Mouse (Mus musculus) heart, embryonic 13.5 days (tissue): Measurements from ENCODE around the gene Ptger3. TPM values are rescaled to one million over a fixed set of nuclear protein-coding genes. Genes with fewer than 3 reads are reported as not detected.

ENCODE experiments used
- ATAC-seq: fragments of 200-750 bp; cut with Nextera tagmentation; 2 replicates; pipeline ENCODE4 v1.8.0; 2017; ENCODE audit warnings: moderate TSS enrichment; ENCODE audit not compliant: insufficient number of reproducible peaks, low FRiP score, low TSS enrichment; ENCODE audit errors: extremely low read depth
- H3K27ac ChIP-seq: fragments of 300-500 bp; sonication (generic); replicated peaks from 2 replicates; pipeline ENCODE4 v1.5.1; 2015; ENCODE audit warnings: moderate library complexity, mild to moderate bottlenecking, inconsistent platforms
- H3K27me3 ChIP-seq: fragments of 300-500 bp; sonication (generic); replicated peaks from 2 replicates; pipeline ENCODE4 v1.6.1; 2015; ENCODE audit warnings: mild to moderate bottlenecking, inconsistent platforms
- H3K36me3 ChIP-seq: fragments of 300-500 bp; sonication (generic); 2 replicates; pipeline ENCODE4 v1.6.1; 2015; ENCODE audit warnings: mild to moderate bottlenecking, inconsistent platforms
- H3K4me1 ChIP-seq: fragments of 300-500 bp; sonication (generic); 2 replicates; pipeline ENCODE4 v1.6.1; 2015; ENCODE audit warnings: inconsistent platforms
- H3K4me2 ChIP-seq: fragments of 300-500 bp; sonication (generic); 2 replicates; pipeline ENCODE4 v1.6.1; 2015; ENCODE audit warnings: inconsistent platforms, mild to moderate bottlenecking, moderate library complexity
- H3K4me3 ChIP-seq: fragments of 300-500 bp; sonication (generic); 2 replicates; pipeline ENCODE4 v1.5.1; 2015; ENCODE audit warnings: moderate library complexity, mild to moderate bottlenecking, inconsistent platforms
- H3K9ac ChIP-seq: fragments of 300-500 bp; sonication (generic); 2 replicates; pipeline ENCODE4 v1.6.1; 2015; ENCODE audit warnings: inconsistent platforms, mild to moderate bottlenecking, moderate library complexity
- H3K9me3 ChIP-seq: fragments of 300-500 bp; sonication (generic); 2 replicates; pipeline ENCODE4 v1.6.1; 2016; ENCODE audit warnings: inconsistent platforms
- whole genome bisulfite sequencing: fragments of 180-500 bp; shearing (Covaris S2); methylation state at CpG from one replicate; pipeline ENCODE4 v1.1.7; 2015; ENCODE audit warnings: mixed read lengths; 5-methylcytosine and 5-hydroxymethylcytosine counted together
- polyA plus RNA-seq: library from polyadenylated mRNA; unstranded; fragments of >200 nt; fragmentation: Nextera tagmentation; extraction: Ambion mirVana; gene quantifications from 2 replicates; pipeline ENCODE4 v1.2.1, GENCODE M21; 2015

The Ptger3 gene
- 2.2 and 3.3 TPM in 2 replicates for polyA plus RNA-seq

DNA sequence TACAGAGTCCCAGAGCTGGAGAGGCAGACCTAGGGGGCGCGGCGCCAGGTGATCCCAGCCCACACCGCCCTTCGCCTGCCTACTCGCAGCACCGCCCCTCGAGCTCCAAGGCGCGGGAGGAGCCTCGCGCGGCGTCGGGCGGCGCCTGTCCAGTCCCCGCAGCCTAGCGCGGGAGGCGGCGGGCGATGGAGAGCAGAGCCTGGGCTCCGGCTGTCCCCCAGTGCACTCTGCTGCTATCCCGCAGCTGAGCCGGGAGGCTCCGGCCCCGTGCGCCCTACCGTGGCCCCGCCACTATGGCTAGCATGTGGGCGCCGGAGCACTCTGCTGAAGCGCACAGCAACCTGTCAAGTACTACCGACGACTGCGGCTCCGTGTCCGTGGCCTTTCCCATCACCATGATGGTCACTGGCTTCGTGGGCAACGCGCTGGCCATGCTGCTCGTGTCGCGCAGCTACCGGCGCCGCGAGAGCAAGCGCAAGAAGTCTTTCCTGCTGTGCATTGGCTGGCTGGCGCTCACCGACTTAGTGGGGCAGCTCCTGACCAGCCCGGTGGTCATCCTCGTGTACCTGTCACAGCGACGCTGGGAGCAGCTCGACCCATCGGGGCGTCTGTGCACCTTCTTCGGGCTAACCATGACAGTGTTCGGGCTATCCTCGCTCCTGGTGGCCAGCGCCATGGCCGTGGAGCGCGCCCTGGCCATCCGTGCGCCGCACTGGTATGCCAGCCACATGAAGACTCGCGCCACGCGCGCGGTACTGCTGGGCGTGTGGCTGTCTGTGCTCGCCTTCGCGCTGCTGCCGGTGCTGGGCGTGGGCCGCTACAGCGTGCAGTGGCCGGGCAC is at the start of gene Ptger3:
Gene Ptger3 (plus strand): TSS at position 168 of the 841 bp plus-strand sequence.
- ATAC-seq: peak; percentile 52
- under 1% methylated on average over 83 of the region's 84 CpGs for WGBS
- peak within 1 kb of the TSS; percentile 60 for H3K4me3 ChIP-seq
- peaks cover 12% of the 10 kb centered on the region for H3K4me1 ChIP-seq
- peak within 1 kb of the TSS; percentile 65 for H3K9ac ChIP-seq
- H3K36me3 ChIP-seq: no peaks in the 10 kb centered on the region
- peaks cover 51% of the 10 kb centered on the region for H3K27me3 ChIP-seq
- peak within 1 kb of the TSS; percentile 95 for H3K4me2 ChIP-seq
- H3K9me3 ChIP-seq: no peaks in the 10 kb centered on the region
- no peak within 1 kb of the TSS for H3K27ac ChIP-seq

- Histone ChIP-seq H3K27me3 (peaks cover 20% of the 10 kb centered on the region), H3K27ac (peak overlapping the region; percentile 30; the same call in 1 of the 2 replicates), H3K4me3 (no peak overlapping the region), H3K9ac (no peak overlapping the region), H3K9me3 (no peaks in the 10 kb centered on the region), H3K4me1 (peaks cover 41% of the 10 kb centered on the region), H3K4me2 (no peak overlapping the region), H3K36me3 (no peaks in the 10 kb centered on the region)
- no peak for ATAC-seq
- WGBS: 11% methylated on average over 2 of the region's 2 CpGs
Observed at GRCm38 (mm10) chr3:157517992-157518391, 48.7 kb upstream of the Ptger3 start.

DNA sequence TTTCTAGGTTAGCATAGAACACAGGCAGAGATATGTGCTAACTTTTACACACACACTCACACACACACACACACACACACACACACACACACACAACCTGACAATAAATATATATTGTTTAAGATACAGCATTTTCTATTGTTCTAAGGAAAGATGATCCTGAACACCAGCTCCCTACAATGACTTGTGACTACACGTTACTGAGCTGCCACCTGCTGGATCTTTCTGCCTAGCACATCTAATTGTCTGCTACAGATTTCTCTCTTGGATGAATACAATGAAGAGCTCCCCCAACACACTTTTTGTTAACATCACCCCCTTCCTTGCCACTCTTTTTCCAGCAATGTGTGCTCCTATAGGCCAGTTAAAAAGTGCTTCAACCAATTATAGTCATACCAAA is 46.3 kb upstream of the Ptger3 start:
- WGBS: 9% methylated on average over 1 of the region's 1 CpGs
- ATAC-seq: no peak

GRCm38 (mm10) chr3:157523834-157524233 is 42.9 kb upstream of the Ptger3 start:
- Histone ChIP-seq H3K9ac (no peak overlapping the region), H3K4me3 (no peak overlapping the region), H3K9me3 (no peaks in the 10 kb centered on the region), H3K4me2 (no peak overlapping the region), H3K27me3 (peaks cover 69% of the 10 kb centered on the region), H3K36me3 (no peaks in the 10 kb centered on the region), H3K27ac (no peak overlapping the region), H3K4me1 (peaks cover 2% of the 10 kb centered on the region; the same call in 1 of the 2 replicates)
- no peak for ATAC-seq
- 38% methylated on average over 1 of the region's 1 CpGs for WGBS

More for the DNA sequence above, 46.3 kb upstream of the Ptger3 start:
- no peaks in the 10 kb centered on the region for H3K36me3 ChIP-seq
- H3K27ac ChIP-seq: no peak overlapping the region
- no peak overlapping the region for H3K4me2 ChIP-seq
- H3K27me3 ChIP-seq: peaks cover 43% of the 10 kb centered on the region
- no peak overlapping the region for H3K9ac ChIP-seq
- H3K4me1 ChIP-seq: peaks cover 31% of the 10 kb centered on the region
- H3K4me3 ChIP-seq: no peak overlapping the region
- H3K9me3 ChIP-seq: no peaks in the 10 kb centered on the region

DNA sequence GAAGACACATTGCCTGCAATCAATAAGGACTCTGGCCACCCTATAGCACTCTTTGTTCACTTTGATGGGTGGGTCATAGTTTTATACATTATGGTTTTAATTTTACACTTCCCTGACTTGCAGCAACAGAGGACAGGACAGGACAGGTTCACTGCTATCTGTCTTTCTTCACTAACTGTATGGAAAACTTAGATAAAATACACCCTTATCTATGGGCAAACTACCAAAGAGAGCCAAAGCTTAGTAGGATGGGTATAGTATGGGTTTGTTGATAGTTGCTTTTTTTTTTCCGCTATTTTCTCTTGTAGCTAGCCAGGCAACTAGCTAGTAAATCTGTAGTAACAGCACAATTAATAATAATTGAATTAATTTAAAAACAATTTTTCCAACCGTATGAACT is 35.1 kb upstream of the Ptger3 start:
- Histone ChIP-seq H3K27me3 (peaks cover 63% of the 10 kb centered on the region), H3K36me3 (peaks cover 6% of the 10 kb centered on the region; the same call in 1 of the 2 replicates), H3K4me1 (peaks cover 13% of the 10 kb centered on the region), H3K27ac (no peak overlapping the region), H3K4me2 (no peak overlapping the region), H3K9ac (no peak overlapping the region), H3K9me3 (0 out of 2 replicates have a peak, but pooled peaks cover 3% of the 10 kb centered on the region), H3K4me3 (no peak overlapping the region)
- WGBS: 68% methylated on average over 2 of the region's 2 CpGs
- no peak for ATAC-seq

GRCm38 (mm10) chr3:157533964-157534785 is 32.5 kb upstream of the Ptger3 start, which contains the start of gene Zranb2:
Zranb2 (plus strand) TSS chr3:157534160.
- Histone ChIP-seq H3K36me3 (peaks cover 26% of the 10 kb centered on the region), H3K4me1 (peaks cover 14% of the 10 kb centered on the region), H3K9me3 (0 out of 2 replicates have a peak, but pooled peaks cover 3% of the 10 kb centered on the region), H3K27me3 (peaks cover 42% of the 10 kb centered on the region), H3K4me3 (peak within 1 kb of the TSS; percentile 88), H3K9ac (peak within 1 kb of the TSS; percentile 96), H3K27ac (peak within 1 kb of the TSS; percentile 94), H3K4me2 (peak within 1 kb of the TSS; percentile 86)
- under 1% methylated on average over 90 of the region's 91 CpGs for WGBS
- ATAC-seq: peak; percentile 90

GRCm38 (mm10) chr3:157534786-157535415 is 31.8 kb upstream of the Ptger3 start:
- H3K4me2 ChIP-seq: peak overlapping the region; percentile 86
- H3K4me1 ChIP-seq: peaks cover 14% of the 10 kb centered on the region
- 3% methylated on average over 15 of the region's 15 CpGs for WGBS
- no peak for ATAC-seq
- peak overlapping the region; percentile 88 for H3K4me3 ChIP-seq
- peaks cover 34% of the 10 kb centered on the region for H3K27me3 ChIP-seq
- peaks cover 34% of the 10 kb centered on the region for H3K36me3 ChIP-seq
- peak overlapping the region; percentile 94 for H3K27ac ChIP-seq
- peak overlapping the region; percentile 96 for H3K9ac ChIP-seq
- H3K9me3 ChIP-seq: 0 out of 2 replicates have a peak, but pooled peaks cover 3% of the 10 kb centered on the region

- Histone ChIP-seq H3K36me3 (peaks cover 56% of the 10 kb centered on the region), H3K9me3 (no peaks in the 10 kb centered on the region), H3K4me1 (no peaks in the 10 kb centered on the region), H3K27me3 (no peaks in the 10 kb centered on the region), H3K4me3 (no peak overlapping the region), H3K4me2 (no peak overlapping the region), H3K27ac (no peak overlapping the region), H3K9ac (no peak overlapping the region)
- ATAC-seq: no peak
- WGBS: 89% methylated on average over 2 of the region's 2 CpGs
Observed at GRCm38 (mm10) chr3:157549323-157549722, 17.4 kb upstream of the Ptger3 start.

DNA sequence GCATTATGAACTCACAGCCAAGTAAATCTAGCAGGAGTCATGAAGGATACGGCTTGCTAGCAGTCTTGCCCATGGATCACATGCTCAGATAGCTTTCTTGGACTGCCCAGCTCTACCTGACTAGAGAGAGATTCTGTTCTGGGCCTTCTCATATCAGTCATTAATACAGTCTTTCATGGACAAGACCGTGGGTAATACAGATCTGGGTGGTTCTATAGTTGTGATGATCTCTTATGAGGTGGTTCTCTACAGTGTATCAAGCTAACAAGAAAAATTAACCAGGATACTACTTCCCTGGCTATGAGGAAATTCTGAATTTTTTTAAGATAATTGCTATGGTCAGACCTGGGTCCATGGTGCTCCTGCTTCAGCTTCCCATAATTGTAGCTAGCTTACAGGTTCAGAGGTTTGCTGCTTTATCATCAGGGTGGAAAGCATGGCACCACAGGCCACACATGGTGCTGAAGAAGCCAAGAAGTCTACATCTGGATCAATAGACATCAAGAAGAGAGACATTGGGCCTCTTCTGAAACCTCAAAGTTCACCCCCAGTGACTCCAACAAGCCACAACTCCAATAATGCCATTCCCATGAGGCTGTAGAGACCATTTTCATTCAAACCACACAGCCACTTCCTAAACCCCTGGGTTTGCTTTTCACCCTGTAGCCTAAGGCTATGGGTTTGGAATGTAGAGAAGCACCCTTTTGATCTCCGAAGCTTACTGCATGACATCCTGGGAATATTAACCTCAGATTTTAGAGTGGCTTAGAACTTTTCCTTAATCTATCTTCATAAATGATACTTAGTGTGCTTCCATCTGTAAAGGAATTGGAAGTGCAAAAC is 16.7 kb upstream of the Ptger3 start:
- H3K4me3 ChIP-seq: no peak overlapping the region
- ATAC-seq: no peak
- WGBS: 91% methylated on average over 3 of the region's 3 CpGs
- no peak overlapping the region for H3K4me2 ChIP-seq
- H3K9me3 ChIP-seq: no peaks in the 10 kb centered on the region
- no peaks in the 10 kb centered on the region for H3K4me1 ChIP-seq
- no peaks in the 10 kb centered on the region for H3K27me3 ChIP-seq
- peaks cover 50% of the 10 kb centered on the region for H3K36me3 ChIP-seq
- no peak overlapping the region for H3K27ac ChIP-seq
- H3K9ac ChIP-seq: no peak overlapping the region

GRCm38 (mm10) chr3:157565196-157565595 is 1.5 kb upstream of the Ptger3 start:
- Histone ChIP-seq H3K36me3 (no peaks in the 10 kb centered on the region), H3K27ac (no peak overlapping the region)
- WGBS: 5% methylated on average over 2 of the region's 2 CpGs

More at GRCm38 (mm10) chr3:157565196-157565595, 1.5 kb upstream of the Ptger3 start:
- no peak overlapping the region for H3K4me2 ChIP-seq
- H3K4me3 ChIP-seq: no peak overlapping the region
- peaks cover 51% of the 10 kb centered on the region for H3K27me3 ChIP-seq
- no peak for ATAC-seq
- H3K9ac ChIP-seq: no peak overlapping the region
- peaks cover 12% of the 10 kb centered on the region for H3K4me1 ChIP-seq
- no peaks in the 10 kb centered on the region for H3K9me3 ChIP-seq
